Mouse (Mus musculus) G1E (cell line): ENCODE results near the gene Zfp536.

Experiments used
- CTCF ChIP-seq: IDR thresholded peaks from 2 replicates; pipeline ENCODE4 v1.5.1; 2012; ENCODE audit warnings: low read depth, low read length, inconsistent platforms, mixed read lengths
- GATA2 ChIP-seq: IDR thresholded peaks from 2 replicates; pipeline ENCODE4 v1.6.1; 2012; ENCODE audit warnings: low read depth, low read length, inconsistent platforms, borderline replicate concordance

DNA sequence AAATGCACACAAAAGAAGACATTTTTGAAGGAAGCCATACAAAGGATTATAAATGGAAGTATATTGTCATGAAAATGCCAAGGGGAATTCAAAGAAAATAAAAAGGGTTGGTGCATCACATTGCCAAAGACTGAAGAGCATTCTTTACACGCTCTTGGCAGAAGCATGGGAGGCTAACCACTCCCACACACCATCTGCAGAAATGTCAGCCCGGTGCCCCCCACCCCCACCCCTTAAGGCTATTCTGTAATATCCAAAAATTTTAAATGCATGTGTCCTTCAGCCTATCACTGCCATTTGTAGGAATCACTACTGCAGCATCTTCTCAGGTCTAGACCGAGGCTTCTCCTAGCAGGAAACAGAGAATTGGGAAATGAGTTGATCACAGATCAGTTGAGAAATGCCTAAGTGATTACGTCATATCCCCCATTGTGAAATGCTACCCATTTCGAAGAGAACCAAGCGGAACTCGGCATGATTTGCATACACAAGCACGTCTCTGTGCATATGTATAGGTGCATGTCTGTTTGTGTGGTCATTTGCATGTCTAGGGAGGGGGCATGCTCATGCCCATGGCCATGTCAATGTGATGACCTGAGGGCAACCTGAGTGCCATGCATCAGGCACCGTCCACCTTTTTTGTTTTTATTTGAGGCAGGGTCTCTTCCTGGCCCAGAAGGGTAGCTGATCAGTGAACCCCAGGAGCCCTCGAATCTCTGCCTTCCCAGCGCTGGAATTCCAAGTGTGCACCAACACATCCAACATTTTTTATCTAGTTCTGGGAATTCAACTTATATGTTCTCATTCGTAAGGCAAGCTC, 179.0 kb downstream of the Zfp536 start:
- TF ChIP-seq CTCF: no peak
- TF ChIP-seq GATA2: no peak
